ENCODE assay signal across 41 mouse cellular contexts in genomic region chr2:154211121-154211520, GRCm38 (mm10). TPM values are rescaled to one million over a fixed set of nuclear protein-coding genes. Genes with fewer than 3 reads are reported as not detected.
DNase-seq lines count a peak whose midpoint lies in the region; ATAC-seq and TF ChIP-seq lines count a peak whose summit lies in the region.
"Had no signal": no experiment of that assay in that cellular context is flagged by ENCODE, and none has a peak within 500 bp of the region (broad histone marks: within the 10 kb centered on the region; RNA-seq: fewer than 3 reads in every experiment).

No protein-coding gene starts in this region.

- no peak overlapping the region for H3K4me3 ChIP-seq in hindbrain, embryonic 16.5 days (ENCODE audit: low read length)
- no peak overlapping the region for H3K4me3 ChIP-seq in hindbrain, embryonic 14.5 days (replicated peaks; ENCODE audit: low read length)
- H3K4me3 ChIP-seq in midbrain, embryonic 14.5 days (replicated peaks; ENCODE audit: low read depth, low read length) = no peak overlapping the region
- H3K4me3 ChIP-seq: embryonic facial prominence, embryonic 13.5 days; kidney, embryonic 15.5 days had no signal

- no peak for TF ChIP-seq POLR2A in brain, embryonic 14.5 days (IDR thresholded peaks at IDR 0.05; ENCODE audit: borderline replicate concordance, extremely low read depth, insufficient read depth, insufficient read length, poor library complexity, severe bottlenecking)

- H3K27ac ChIP-seq in hindbrain, embryonic 16.5 days (ENCODE audit: low read depth, low read length) = no peak overlapping the region
- H3K27ac ChIP-seq in hindbrain, embryonic 14.5 days = no peak overlapping the region
- no peak overlapping the region for H3K27ac ChIP-seq in midbrain, embryonic 14.5 days (replicated peaks; ENCODE audit: low read depth, low read length)
- H3K27ac ChIP-seq: embryonic facial prominence, embryonic 13.5 days; kidney, embryonic 15.5 days; liver, embryonic 14.5 days; macrophage had no signal

- H3K27me3 ChIP-seq in hindbrain, embryonic 16.5 days (replicated peaks; ENCODE audit: control insufficient read depth, insufficient read depth, low read length) = no peaks in the 10 kb centered on the region
- no peaks in the 10 kb centered on the region for H3K27me3 ChIP-seq in hindbrain, embryonic 14.5 days (ENCODE audit: control insufficient read depth, insufficient read depth, low read length)
- no peaks in the 10 kb centered on the region for H3K27me3 ChIP-seq in midbrain, embryonic 14.5 days (ENCODE audit: control insufficient read depth, insufficient read depth, low read length)
- H3K27me3 ChIP-seq: embryonic facial prominence, embryonic 13.5 days had no signal

- no peak for DNase-seq in hindbrain, embryonic 14.5 days (ENCODE audit: low spot score)
- DNase-seq in brain, adult 2 months (ENCODE audit: low read depth, low spot score) = peak; percentile 45
- peak; percentile 63 for DNase-seq in brain, embryonic 14.5 days (ENCODE audit: low read depth)
- DNase-seq in midbrain, embryonic 14.5 days = peak; percentile 58
- no peak for DNase-seq in left cerebral cortex, postnatal 25 days (ENCODE audit: low spot score in 2 of 2)
- DNase-seq in thymus, adult 18-20 months = no peak
- no peak for DNase-seq in thymus, postnatal 4 days
- DNase-seq: adrenal gland, adult 2 months; adrenal gland, postnatal 36 days; B cell, adult 2 months; cerebellum, adult 11-12 months; cerebellum, adult 9-11 months; embryo, embryonic 11 days; gastrocnemius, postnatal 10 days; heart, postnatal 14 days; kidney, adult 18-20 months; kidney, postnatal 25 days; liver; lung, adult 2 months; lung, postnatal 10 days had no signal

- H3K36me3 ChIP-seq in hindbrain, embryonic 16.5 days (ENCODE audit: control insufficient read depth, insufficient read depth, low read length) = no peaks in the 10 kb centered on the region
- no peaks in the 10 kb centered on the region for H3K36me3 ChIP-seq in hindbrain, embryonic 14.5 days (replicated peaks; ENCODE audit: control insufficient read depth, insufficient read depth)
- H3K36me3 ChIP-seq in midbrain, embryonic 14.5 days (ENCODE audit: control insufficient read depth, insufficient read depth, low read length) = no peaks in the 10 kb centered on the region
- H3K36me3 ChIP-seq: embryonic facial prominence, embryonic 13.5 days; kidney, embryonic 15.5 days had no signal

- 29% methylated on average over 1 of the region's 1 CpGs for WGBS in hindbrain, embryonic 16.5 days
- 31% methylated on average over 1 of the region's 1 CpGs for WGBS in hindbrain, embryonic 14.5 days
- 31% methylated on average over 1 of the region's 1 CpGs for WGBS in midbrain, embryonic 14.5 days

- no peak for TF ChIP-seq CTCF in brain, embryonic 14.5 days (IDR thresholded peaks at IDR 0.05; ENCODE audit: borderline replicate concordance, extremely low read depth, insufficient read depth, insufficient read length)

- no peaks in the 10 kb centered on the region; the same call in 1 of the 2 replicates for H3K4me1 ChIP-seq in hindbrain, embryonic 16.5 days (ENCODE audit: control insufficient read depth, insufficient read depth, low read depth, low read length)
- no peaks in the 10 kb centered on the region for H3K4me1 ChIP-seq in hindbrain, embryonic 14.5 days (replicated peaks; ENCODE audit: control insufficient read depth, insufficient read depth, low read length)
- no peaks in the 10 kb centered on the region for H3K4me1 ChIP-seq in midbrain, embryonic 14.5 days (ENCODE audit: control insufficient read depth, insufficient read depth, low read length)
- H3K4me1 ChIP-seq: embryonic facial prominence, embryonic 13.5 days; kidney, embryonic 15.5 days had no signal

- no peak overlapping the region for H3K9ac ChIP-seq in hindbrain, embryonic 16.5 days (ENCODE audit: low read depth, low read length)
- H3K9ac ChIP-seq in hindbrain, embryonic 14.5 days = no peak overlapping the region
- no peak overlapping the region for H3K9ac ChIP-seq in midbrain, embryonic 14.5 days (replicated peaks; ENCODE audit: low read length)
- H3K9ac ChIP-seq: embryonic facial prominence, embryonic 13.5 days; kidney, embryonic 15.5 days; liver, embryonic 14.5 days had no signal

- H3K4me2 ChIP-seq in hindbrain, embryonic 16.5 days (ENCODE audit: low read length) = no peak overlapping the region
- H3K4me2 ChIP-seq in hindbrain, embryonic 14.5 days (replicated peaks) = no peak overlapping the region
- no peak overlapping the region for H3K4me2 ChIP-seq in midbrain, embryonic 14.5 days (ENCODE audit: low read length)
- H3K4me2 ChIP-seq: embryonic facial prominence, embryonic 13.5 days; kidney, embryonic 15.5 days had no signal

- intact Hi-C loops in left cerebral cortex, postnatal 25 days (cut with DNase I) = loop anchor here (1.0 kb wide), 1 partner anchor 168 kb away; no protein-coding TSS in a partner anchor

- peak; percentile 73 for ATAC-seq in hindbrain, embryonic 16.5 days
- ATAC-seq in hindbrain, embryonic 14.5 days (ENCODE audit: low FRiP score) = no peak
- no peak for ATAC-seq in midbrain, embryonic 14.5 days (ENCODE audit: low FRiP score, low TSS enrichment)
- ATAC-seq: activated CD4-positive, CD25-positive, alpha-beta regulatory T cell, adult 4 months had no signal

- no peaks in the 10 kb centered on the region for H3K9me3 ChIP-seq in hindbrain, embryonic 16.5 days (ENCODE audit: control insufficient read depth, low read length)
- H3K9me3 ChIP-seq in hindbrain, embryonic 14.5 days (ENCODE audit: control insufficient read depth, low read length) = no peaks in the 10 kb centered on the region
- H3K9me3 ChIP-seq in midbrain, embryonic 14.5 days (ENCODE audit: control insufficient read depth, low read length) = no peaks in the 10 kb centered on the region
- H3K9me3 ChIP-seq: embryonic facial prominence, embryonic 13.5 days; kidney, embryonic 15.5 days had no signal

RNA-seq across cellular contexts. Expression of gene Bpifb5, which starts 12.4 kb away (rescaled TPM):
- polyA plus RNA-seq in hindbrain, embryonic 16.5 days (2015; fragmentation: Nextera tagmentation; extraction: Ambion mirVana) = 0.37 and 0.43 TPM in 2 replicates
- polyA plus RNA-seq in hindbrain, embryonic 14.5 days (2014; fragmentation: Nextera tagmentation; extraction: Ambion mirVana) = 0.17 and 0.78 TPM in 2 replicates
- polyA plus RNA-seq in brain, embryonic 14.5 days (2012; rRNA removed) = 0.39 and 0.49 TPM in 2 replicates
- polyA plus RNA-seq in midbrain, embryonic 14.5 days (2014; fragmentation: Nextera tagmentation; extraction: Ambion mirVana) = not detected in 2 replicates
- not detected for total RNA-seq in left cerebral cortex, postnatal 25 days (2021)
- total RNA-seq: CH12.LX; gastrocnemius, postnatal 10 days; heart, postnatal 14 days; layer of hippocampus, adult 8-10 months; layer of hippocampus, postnatal 36 days; megakaryocyte-erythroid progenitor cell, adult 5-6 weeks had no signal
- polyA plus RNA-seq: activated CD4-positive, CD25-positive, alpha-beta regulatory T cell, adult 4 months; hindbrain, embryonic 11.5 days; intestine, embryonic 14.5 days; liver, embryonic 14.5 days; macrophage; neural tube, embryonic 11.5 days had no signal

RNA-seq across cellular contexts. Expression of gene Bpifb1, which starts 20.5 kb away (rescaled TPM):
- 0.25 and 0.34 TPM in 2 replicates for polyA plus RNA-seq in hindbrain, embryonic 16.5 days (2015; fragmentation: Nextera tagmentation; extraction: Ambion mirVana)
- 0.20 and 0.27 TPM in 2 replicates for polyA plus RNA-seq in hindbrain, embryonic 14.5 days (2014; fragmentation: Nextera tagmentation; extraction: Ambion mirVana)
- 0.21 and 0.23 TPM in 2 replicates for polyA plus RNA-seq in brain, embryonic 14.5 days (2012; rRNA removed)
- polyA plus RNA-seq in midbrain, embryonic 14.5 days (2014; fragmentation: Nextera tagmentation; extraction: Ambion mirVana) = 0.13 and 0.17 TPM in 2 replicates
- total RNA-seq in left cerebral cortex, postnatal 25 days (2021) = under 1 TPM; 0.21 TPM
- total RNA-seq: adrenal gland, postnatal 36 days; CH12.LX; gastrocnemius, postnatal 10 days; granulocyte monocyte progenitor cell, adult 5-6 weeks; megakaryocyte-erythroid progenitor cell, adult 5-6 weeks had no signal
- polyA plus RNA-seq: activated CD4-positive, CD25-positive, alpha-beta regulatory T cell, adult 4 months; embryonic facial prominence, embryonic 13.5 days; hindbrain, embryonic 11.5 days; intestine, embryonic 14.5 days; limb, embryonic 11.5 days; macrophage; neural tube, embryonic 11.5 days; urinary bladder, adult 2 months had no signal

RNA-seq across cellular contexts. Expression of gene Bpifb9a, which starts 46.5 kb away (rescaled TPM):
- polyA plus RNA-seq in hindbrain, embryonic 16.5 days (2015; fragmentation: Nextera tagmentation; extraction: Ambion mirVana) = not detected in 2 replicates
- not detected in 2 replicates for polyA plus RNA-seq in hindbrain, embryonic 14.5 days (2014; fragmentation: Nextera tagmentation; extraction: Ambion mirVana)
- not detected in 2 replicates for polyA plus RNA-seq in brain, embryonic 14.5 days (2012; rRNA removed)
- not detected in 2 replicates for polyA plus RNA-seq in midbrain, embryonic 14.5 days (2014; fragmentation: Nextera tagmentation; extraction: Ambion mirVana)
- not detected for total RNA-seq in left cerebral cortex, postnatal 25 days (2021)
- total RNA-seq: adrenal gland, adult 2 months; adrenal gland, postnatal 36 days; CH12.LX; ES-E14; gastrocnemius, postnatal 10 days; granulocyte monocyte progenitor cell, adult 5-6 weeks; heart, postnatal 14 days; layer of hippocampus, postnatal 36 days; left cerebral cortex, postnatal 10 days; megakaryocyte-erythroid progenitor cell, adult 5-6 weeks had no signal
- polyA plus RNA-seq: activated CD4-positive, CD25-positive, alpha-beta regulatory T cell, adult 4 months; adrenal gland, adult 2 months; embryonic facial prominence, embryonic 13.5 days; heart, embryonic 14.5 days; hindbrain, embryonic 11.5 days; intestine, embryonic 14.5 days; kidney, embryonic 15.5 days; limb, embryonic 11.5 days; liver, embryonic 14.5 days; lung, adult 2 months; macrophage; neural tube, embryonic 11.5 days; stomach, embryonic 14.5 days; testis, adult 2 months; urinary bladder, adult 2 months had no signal

RNA-seq across cellular contexts. Expression of gene Bpifa5, which starts 48.7 kb away (rescaled TPM):
- not detected in 2 replicates for polyA plus RNA-seq in hindbrain, embryonic 16.5 days (2015; fragmentation: Nextera tagmentation; extraction: Ambion mirVana)
- polyA plus RNA-seq in hindbrain, embryonic 14.5 days (2014; fragmentation: Nextera tagmentation; extraction: Ambion mirVana) = not detected in 2 replicates
- not detected in 2 replicates for polyA plus RNA-seq in brain, embryonic 14.5 days (2012; rRNA removed)
- polyA plus RNA-seq in midbrain, embryonic 14.5 days (2014; fragmentation: Nextera tagmentation; extraction: Ambion mirVana) = not detected in 2 replicates
- not detected for total RNA-seq in left cerebral cortex, postnatal 25 days (2021)
- total RNA-seq: adrenal gland, adult 2 months; adrenal gland, postnatal 36 days; CH12.LX; ES-E14; gastrocnemius, postnatal 10 days; granulocyte monocyte progenitor cell, adult 5-6 weeks; heart, postnatal 14 days; layer of hippocampus, adult 8-10 months; layer of hippocampus, postnatal 36 days; left cerebral cortex, postnatal 10 days; megakaryocyte-erythroid progenitor cell, adult 5-6 weeks had no signal
- polyA plus RNA-seq: activated CD4-positive, CD25-positive, alpha-beta regulatory T cell, adult 4 months; adrenal gland, adult 2 months; embryonic facial prominence, embryonic 13.5 days; heart, embryonic 14.5 days; hindbrain, embryonic 11.5 days; intestine, embryonic 14.5 days; kidney, embryonic 15.5 days; limb, embryonic 11.5 days; liver, embryonic 14.5 days; macrophage; neural tube, embryonic 11.5 days; stomach, embryonic 14.5 days; testis, adult 2 months; urinary bladder, adult 2 months had no signal

Comparison
In these comparisons a context has a peak if more than half of its experiments do, and no peak if none do; other contexts are left out.
1. DNase-seq: peak in brain, adult 2 months (single experiment), brain, embryonic 14.5 days (single experiment) and midbrain, embryonic 14.5 days (single experiment); none in hindbrain, embryonic 14.5 days (single experiment), left cerebral cortex, postnatal 25 days (0 of 2), thymus, adult 18-20 months (0 of 2) and thymus, postnatal 4 days (single experiment).